Mouse (Mus musculus): Measurements from ENCODE around the gene Poldip2. TPM values are rescaled to one million over a fixed set of nuclear protein-coding genes. Genes with fewer than 3 reads are reported as not detected.

Poldip2 gene
- polyA plus RNA-seq, 1 experiment from 2014 or later: 152 TPM

GRCm38 (mm10) chr11:78497544-78498522, 14.2 kb upstream of the Poldip2 start, which contains the start of gene Sarm1:
Gene Sarm1, minus strand, starts transcription at chr11:78497754.
- H3K4me2 ChIP-seq (ENCODE audit: low read depth, low read length): peak within 1 kb of the TSS; percentile 97
- 3% methylated on average over 31 of the region's 36 CpGs for WGBS
- DNase-seq (ENCODE audit: low spot score) (peak; percentile 97), ATAC-seq (ENCODE audit: low read depth) (peak; percentile 98)
- H3K27me3 ChIP-seq (replicated peaks; ENCODE audit: control insufficient read depth, insufficient read depth, low read length): peaks cover 28% of the 10 kb centered on the region
- no peaks in the 10 kb centered on the region for H3K9me3 ChIP-seq (ENCODE audit: control insufficient read depth, low read length)
- no peaks in the 10 kb centered on the region for H3K36me3 ChIP-seq (ENCODE audit: control insufficient read depth, insufficient read depth, low read length)
- peak within 1 kb of the TSS; percentile 50 for H3K4me3 ChIP-seq (ENCODE audit: low read depth, low read length)
- H3K9ac ChIP-seq (ENCODE audit: low read depth, low read length): peak within 1 kb of the TSS; percentile 60
- peaks cover 12% of the 10 kb centered on the region; the same call in 1 of the 2 replicates for H3K4me1 ChIP-seq (ENCODE audit: control insufficient read depth, insufficient read depth, low read length)
- peak within 1 kb of the TSS; percentile 10; the same call in 1 of the 2 replicates for H3K27ac ChIP-seq (replicated peaks; ENCODE audit: low read depth, low read length)

GRCm38 (mm10) chr11:78499004-78499403, 13.0 kb upstream of the Poldip2 start, which contains the start of gene Vtn:
Gene Vtn, plus strand, starts transcription at chr11:78499091.
- Histone ChIP-seq H3K4me1 (ENCODE audit: control insufficient read depth, insufficient read depth, low read length) (peaks cover 12% of the 10 kb centered on the region; the same call in 1 of the 2 replicates), H3K36me3 (ENCODE audit: control insufficient read depth, insufficient read depth, low read length) (no peaks in the 10 kb centered on the region), H3K4me2 (ENCODE audit: low read depth, low read length) (peak within 1 kb of the TSS; percentile 97), H3K9me3 (ENCODE audit: control insufficient read depth, low read length) (no peaks in the 10 kb centered on the region), H3K4me3 (ENCODE audit: low read depth, low read length) (peak within 1 kb of the TSS; percentile 50), H3K27ac (replicated peaks; ENCODE audit: low read depth, low read length) (no peak within 1 kb of the TSS; the same call in 1 of the 2 replicates), H3K27me3 (replicated peaks; ENCODE audit: control insufficient read depth, insufficient read depth, low read length) (peaks cover 28% of the 10 kb centered on the region), H3K9ac (ENCODE audit: low read depth, low read length) (peak within 1 kb of the TSS; percentile 60)
- 59% methylated on average over 7 of the region's 7 CpGs for WGBS
- DNase-seq (ENCODE audit: low spot score) (no peak), ATAC-seq (ENCODE audit: low read depth) (no peak)

GRCm38 (mm10) chr11:78499543-78499942, 12.4 kb upstream of the Poldip2 start:
- no peak for DNase-seq (ENCODE audit: low spot score)
- no peak for ATAC-seq (ENCODE audit: low read depth)
- Histone ChIP-seq H3K9me3 (ENCODE audit: control insufficient read depth, low read length) (no peaks in the 10 kb centered on the region), H3K4me2 (ENCODE audit: low read depth, low read length) (no peak overlapping the region), H3K4me3 (ENCODE audit: low read depth, low read length) (no peak overlapping the region), H3K9ac (ENCODE audit: low read depth, low read length) (no peak overlapping the region), H3K27ac (replicated peaks; ENCODE audit: low read depth, low read length) (no peak overlapping the region), H3K27me3 (replicated peaks; ENCODE audit: control insufficient read depth, insufficient read depth, low read length) (peaks cover 28% of the 10 kb centered on the region), H3K36me3 (ENCODE audit: control insufficient read depth, insufficient read depth, low read length) (no peaks in the 10 kb centered on the region), H3K4me1 (ENCODE audit: control insufficient read depth, insufficient read depth, low read length) (peaks cover 12% of the 10 kb centered on the region; the same call in 1 of the 2 replicates)
- 44% methylated on average over 13 of the region's 16 CpGs for WGBS

- H3K9me3 ChIP-seq (ENCODE audit: control insufficient read depth, low read length): no peaks in the 10 kb centered on the region
- H3K27me3 ChIP-seq (replicated peaks; ENCODE audit: control insufficient read depth, insufficient read depth, low read length): peaks cover 26% of the 10 kb centered on the region
- no peak overlapping the region for H3K4me2 ChIP-seq (ENCODE audit: low read depth, low read length)
- H3K27ac ChIP-seq (replicated peaks; ENCODE audit: low read depth, low read length): no peak overlapping the region
- DNase-seq (ENCODE audit: low spot score) (no peak), ATAC-seq (ENCODE audit: low read depth) (no peak)
- no peak overlapping the region for H3K4me3 ChIP-seq (ENCODE audit: low read depth, low read length)
- WGBS: 83% methylated on average over 9 of the region's 9 CpGs
- peaks cover 12% of the 10 kb centered on the region; the same call in 1 of the 2 replicates for H3K4me1 ChIP-seq (ENCODE audit: control insufficient read depth, insufficient read depth, low read length)
- no peak overlapping the region for H3K9ac ChIP-seq (ENCODE audit: low read depth, low read length)
- no peaks in the 10 kb centered on the region for H3K36me3 ChIP-seq (ENCODE audit: control insufficient read depth, insufficient read depth, low read length)
Observed at GRCm38 (mm10) chr11:78500623-78501202, 11.3 kb upstream of the Poldip2 start.

GRCm38 (mm10) chr11:78501529-78501928, 10.5 kb upstream of the Poldip2 start:
- Histone ChIP-seq H3K27me3 (replicated peaks; ENCODE audit: control insufficient read depth, insufficient read depth, low read length) (peaks cover 19% of the 10 kb centered on the region), H3K4me1 (ENCODE audit: control insufficient read depth, insufficient read depth, low read length) (peaks cover 12% of the 10 kb centered on the region; the same call in 1 of the 2 replicates), H3K4me2 (ENCODE audit: low read depth, low read length) (no peak overlapping the region), H3K9ac (ENCODE audit: low read depth, low read length) (no peak overlapping the region), H3K27ac (replicated peaks; ENCODE audit: low read depth, low read length) (no peak overlapping the region), H3K36me3 (ENCODE audit: control insufficient read depth, insufficient read depth, low read length) (peaks cover 7% of the 10 kb centered on the region), H3K4me3 (ENCODE audit: low read depth, low read length) (no peak overlapping the region), H3K9me3 (ENCODE audit: control insufficient read depth, low read length) (no peaks in the 10 kb centered on the region)
- no peak for DNase-seq (ENCODE audit: low spot score)
- 71% methylated on average over 20 of the region's 20 CpGs for WGBS
- ATAC-seq (ENCODE audit: low read depth): no peak

- no peak for ATAC-seq (ENCODE audit: low read depth)
- no peak within 1 kb of the TSS for H3K4me2 ChIP-seq (ENCODE audit: low read depth, low read length)
- no peak within 1 kb of the TSS for H3K4me3 ChIP-seq (ENCODE audit: low read depth, low read length)
- peaks cover 3% of the 10 kb centered on the region; the same call in 1 of the 2 replicates for H3K4me1 ChIP-seq (ENCODE audit: control insufficient read depth, insufficient read depth, low read length)
- WGBS: 69% methylated on average over 7 of the region's 7 CpGs
- DNase-seq (ENCODE audit: low spot score): no peak
- H3K27ac ChIP-seq (replicated peaks; ENCODE audit: low read depth, low read length): no peak within 1 kb of the TSS
- H3K9ac ChIP-seq (ENCODE audit: low read depth, low read length): no peak within 1 kb of the TSS
- H3K9me3 ChIP-seq (ENCODE audit: control insufficient read depth, low read length): no peaks in the 10 kb centered on the region
- H3K27me3 ChIP-seq (replicated peaks; ENCODE audit: control insufficient read depth, insufficient read depth, low read length): peaks cover 17% of the 10 kb centered on the region
- H3K36me3 ChIP-seq (ENCODE audit: control insufficient read depth, insufficient read depth, low read length): peaks cover 23% of the 10 kb centered on the region
Observed at GRCm38 (mm10) chr11:78502909-78503650, 8.9 kb upstream of the Poldip2 start, which contains the start of gene Sebox. Gene Sebox, plus strand, starts transcription at chr11:78503447.

- WGBS: 74% methylated on average over 3 of the region's 3 CpGs
- Histone ChIP-seq H3K36me3 (ENCODE audit: control insufficient read depth, insufficient read depth, low read length) (peaks cover 37% of the 10 kb centered on the region), H3K27me3 (replicated peaks; ENCODE audit: control insufficient read depth, insufficient read depth, low read length) (0 out of 2 replicates have a peak, but pooled peaks cover 3% of the 10 kb centered on the region), H3K9me3 (ENCODE audit: control insufficient read depth, low read length) (no peaks in the 10 kb centered on the region), H3K4me2 (ENCODE audit: low read depth, low read length) (no peak overlapping the region), H3K27ac (replicated peaks; ENCODE audit: low read depth, low read length) (no peak overlapping the region), H3K4me3 (ENCODE audit: low read depth, low read length) (no peak overlapping the region), H3K9ac (ENCODE audit: low read depth, low read length) (no peak overlapping the region), H3K4me1 (ENCODE audit: control insufficient read depth, insufficient read depth, low read length) (no peaks in the 10 kb centered on the region)
- ATAC-seq (ENCODE audit: low read depth) (peak; percentile 57; the same call in 1 of the 2 replicates), DNase-seq (ENCODE audit: low spot score) (peak; percentile 39)
Observed at GRCm38 (mm10) chr11:78505430-78505829, 6.6 kb upstream of the Poldip2 start.

GRCm38 (mm10) chr11:78509148-78509547, 2.8 kb upstream of the Poldip2 start:
- whole genome bisulfite sequencing: 79% methylated on average over 5 of the region's 5 CpGs
- no peak overlapping the region for H3K4me3 ChIP-seq (ENCODE audit: low read depth, low read length)
- ATAC-seq (ENCODE audit: low read depth) (no peak), DNase-seq (ENCODE audit: low spot score) (no peak)
- H3K36me3 ChIP-seq (ENCODE audit: control insufficient read depth, insufficient read depth, low read length): peaks cover 43% of the 10 kb centered on the region
- H3K27me3 ChIP-seq (replicated peaks; ENCODE audit: control insufficient read depth, insufficient read depth, low read length): no peaks in the 10 kb centered on the region
- no peaks in the 10 kb centered on the region for H3K9me3 ChIP-seq (ENCODE audit: control insufficient read depth, low read length)
- H3K4me2 ChIP-seq (ENCODE audit: low read depth, low read length): no peak overlapping the region
- H3K27ac ChIP-seq (replicated peaks; ENCODE audit: low read depth, low read length): no peak overlapping the region
- no peak overlapping the region for H3K9ac ChIP-seq (ENCODE audit: low read depth, low read length)
- H3K4me1 ChIP-seq (ENCODE audit: control insufficient read depth, insufficient read depth, low read length): peaks cover 11% of the 10 kb centered on the region

Data from embryonic facial prominence, embryonic 14.5 days (tissue).